9 mouse cellular contexts compared by ENCODE assay signal in the genomic region with DNA sequence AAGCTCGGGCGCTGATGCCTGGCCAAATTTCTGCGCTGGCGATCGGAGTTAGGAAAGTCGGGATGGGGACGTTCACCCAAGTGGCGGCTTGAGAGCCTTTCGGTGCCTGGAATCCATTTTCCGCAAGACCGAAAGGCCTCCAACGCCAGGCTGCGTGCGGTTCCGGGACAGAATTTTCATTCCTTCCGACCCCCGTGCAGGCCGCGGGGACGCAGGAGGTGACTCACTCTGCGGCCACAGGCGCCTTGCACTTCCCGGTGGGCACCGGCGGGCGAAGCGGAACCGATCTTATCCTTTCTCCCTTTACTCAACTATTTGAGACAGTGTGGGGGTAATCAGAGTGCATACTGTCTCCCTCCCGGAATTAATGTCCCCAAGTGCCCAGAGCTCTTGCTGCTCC. TPM values are rescaled to one million over a fixed set of nuclear protein-coding genes. Genes with fewer than 3 reads are reported as not detected.
DNase-seq lines count a peak whose midpoint lies in the region; ATAC-seq lines count a peak whose summit lies in the region.
"Had no signal": no experiment of that assay in that cellular context is flagged by ENCODE, and none has a peak within 500 bp of the region (broad histone marks: within the 10 kb centered on the region; RNA-seq: fewer than 3 reads in every experiment).

No protein-coding gene starts in this region.

- no peak overlapping the region for H3K27ac ChIP-seq in heart, embryonic 11.5 days (ENCODE audit: low read depth, low read length)
- no peak overlapping the region for H3K27ac ChIP-seq in embryonic facial prominence, embryonic 14.5 days (replicated peaks; ENCODE audit: low read depth, low read length)
- H3K27ac ChIP-seq in intestine, embryonic 14.5 days (ENCODE audit: low read depth) = no peak overlapping the region

- H3K4me3 ChIP-seq in heart, embryonic 11.5 days (ENCODE audit: low read depth, low read length) = peak overlapping the region; percentile 40
- H3K4me3 ChIP-seq in embryonic facial prominence, embryonic 14.5 days (ENCODE audit: low read depth, low read length) = peak overlapping the region; percentile 72
- peak overlapping the region; percentile 34 for H3K4me3 ChIP-seq in intestine, embryonic 14.5 days (ENCODE audit: low read depth, low read length)

- no peak for ATAC-seq in heart, embryonic 11.5 days (replicated peaks; ENCODE audit: insufficient number of reproducible peaks, low FRiP score, low TSS enrichment)
- ATAC-seq in embryonic facial prominence, embryonic 14.5 days (ENCODE audit: low read depth) = no peak
- no peak for ATAC-seq in intestine, embryonic 14.5 days (replicated peaks; ENCODE audit: low FRiP score, low TSS enrichment, low read depth)
- ATAC-seq in frontal cortex, adult (ENCODE audit: low TSS enrichment) = no peak

- no peak for DNase-seq in heart, postnatal 25 days (ENCODE audit: low spot score)
- DNase-seq in embryonic facial prominence, embryonic 14.5 days (ENCODE audit: low spot score) = no peak
- peak; percentile 78 for DNase-seq in intestine, embryonic 14.5 days (ENCODE audit: low spot score)
- DNase-seq in lung, postnatal 36 days = peak; percentile 20
- DNase-seq in testis, postnatal 10 days (ENCODE audit: low spot score) = peak; percentile 50
- no peak for DNase-seq in left cerebral cortex, postnatal 36 days (ENCODE audit: low spot score in 2 of 2)

- intact Hi-C loops in heart, postnatal 25 days (cut with DNase I) = loop anchor here (2.0 to 5.0 kb wide), 3 partner anchors 159 to 974 kb away; no protein-coding TSS in a partner anchor
- intact Hi-C loops in left cerebral cortex, postnatal 36 days (cut with DNase I) = loop anchor here (2.0 to 10.0 kb wide), 3 partner anchors 791 to 1045 kb away; no protein-coding TSS in a partner anchor

- peak overlapping the region; percentile 50; the same call in 1 of the 2 replicates for H3K9ac ChIP-seq in heart, embryonic 11.5 days (ENCODE audit: low read depth, low read length)
- peak overlapping the region; percentile 30; the same call in 1 of the 2 replicates for H3K9ac ChIP-seq in embryonic facial prominence, embryonic 14.5 days (ENCODE audit: low read depth, low read length)
- no peak overlapping the region for H3K9ac ChIP-seq in intestine, embryonic 14.5 days (ENCODE audit: low read length)

- H3K4me1 ChIP-seq in heart, embryonic 11.5 days (ENCODE audit: control insufficient read depth, insufficient read depth, low read length) = peaks cover 15% of the 10 kb centered on the region
- H3K4me1 ChIP-seq in embryonic facial prominence, embryonic 14.5 days (ENCODE audit: control insufficient read depth, insufficient read depth, low read length) = peaks cover 10% of the 10 kb centered on the region
- H3K4me1 ChIP-seq in intestine, embryonic 14.5 days (replicated peaks; ENCODE audit: control insufficient read depth, insufficient read depth, low read length) = peaks cover 19% of the 10 kb centered on the region

- H3K27me3 ChIP-seq in heart, embryonic 11.5 days (ENCODE audit: control insufficient read depth, insufficient read depth, low read length) = peaks cover 58% of the 10 kb centered on the region
- peaks cover 62% of the 10 kb centered on the region for H3K27me3 ChIP-seq in embryonic facial prominence, embryonic 14.5 days (replicated peaks; ENCODE audit: control insufficient read depth, insufficient read depth, low read length)
- peaks cover 81% of the 10 kb centered on the region for H3K27me3 ChIP-seq in intestine, embryonic 14.5 days (replicated peaks; ENCODE audit: control insufficient read depth, insufficient read depth, low read length)

- H3K9me3 ChIP-seq in heart, embryonic 11.5 days (replicated peaks; ENCODE audit: control insufficient read depth, low read length) = no peaks in the 10 kb centered on the region
- H3K9me3 ChIP-seq in embryonic facial prominence, embryonic 14.5 days (ENCODE audit: control insufficient read depth, low read length) = no peaks in the 10 kb centered on the region
- no peaks in the 10 kb centered on the region for H3K9me3 ChIP-seq in intestine, embryonic 14.5 days (ENCODE audit: control insufficient read depth, low read length)

- H3K36me3 ChIP-seq in heart, embryonic 11.5 days (ENCODE audit: control insufficient read depth, insufficient read depth, low read length) = no peaks in the 10 kb centered on the region
- no peaks in the 10 kb centered on the region for H3K36me3 ChIP-seq in embryonic facial prominence, embryonic 14.5 days (ENCODE audit: control insufficient read depth, insufficient read depth, low read length)
- no peaks in the 10 kb centered on the region for H3K36me3 ChIP-seq in intestine, embryonic 14.5 days (ENCODE audit: control insufficient read depth, insufficient read depth, low read length)
- H3K36me3 ChIP-seq: G1E had no signal

- H3K4me2 ChIP-seq in heart, embryonic 11.5 days = peak overlapping the region; percentile 92
- H3K4me2 ChIP-seq in embryonic facial prominence, embryonic 14.5 days (ENCODE audit: low read depth, low read length) = peak overlapping the region; percentile 92
- H3K4me2 ChIP-seq in intestine, embryonic 14.5 days (ENCODE audit: low read length) = peak overlapping the region; percentile 92

- under 1% methylated on average over 29 of the region's 29 CpGs for WGBS in heart, embryonic 11.5 days (ENCODE audit: insufficient replicate concordance)
- 1% methylated on average over 29 of the region's 29 CpGs for WGBS in embryonic facial prominence, embryonic 14.5 days
- WGBS in intestine, embryonic 14.5 days = 1% methylated on average over 29 of the region's 29 CpGs

RNA-seq across cellular contexts. Expression of a gene that starts 1.3 kb away (rescaled TPM):
- 4.2 and 5.3 TPM in 2 replicates for polyA plus RNA-seq in heart, embryonic 11.5 days (2014; fragmentation: Nextera tagmentation; extraction: Ambion mirVana)
- total RNA-seq in heart, postnatal 25 days (2021) = 1 to 10 TPM in 1 of 2 experiments, under 1 TPM in 1; 0.92 to 1.1 TPM
- polyA plus RNA-seq in embryonic facial prominence, embryonic 14.5 days (2014; fragmentation: Nextera tagmentation; extraction: Ambion mirVana) = 10.9 and 12.1 TPM in 2 replicates
- 5.3 and 5.9 TPM in 2 replicates for polyA plus RNA-seq in intestine, embryonic 14.5 days (2014; fragmentation: Nextera tagmentation; extraction: Ambion mirVana)
- total RNA-seq in left cerebral cortex, postnatal 36 days (2021) = 1 to 10 TPM in 1 of 2 experiments, under 1 TPM in 1; 0.79 to 1.4 TPM
- polyA plus RNA-seq: G1E had no signal

Comparison
In these comparisons a context has a peak if more than half of its experiments do, and no peak if none do; other contexts are left out.
1. DNase-seq: peak in intestine, embryonic 14.5 days (single experiment), lung, postnatal 36 days (single experiment) and testis, postnatal 10 days (single experiment); none in heart, postnatal 25 days (single experiment), embryonic facial prominence, embryonic 14.5 days (single experiment) and left cerebral cortex, postnatal 36 days (0 of 2).
2. Peak in every context shown above with its lines, with median percentiles within 50 percentile points of each other: H3K4me2 ChIP-seq and H3K4me3 ChIP-seq.